Mouse (Mus musculus) intestine, postnatal 0 days (tissue): Measurements from ENCODE around the gene Abcc2. TPM values are rescaled to one million over a fixed set of nuclear protein-coding genes. Genes with fewer than 3 reads are reported as not detected.

Source experiments
- ATAC-seq: fragments of 200-750 bp; cut with Nextera tagmentation; 2 replicates; pipeline ENCODE4 v1.8.0; 2017; ENCODE audit warnings: mild to moderate bottlenecking, moderate TSS enrichment, moderate library complexity
- H3K27ac ChIP-seq: fragments of 300-500 bp; sonication (generic); 2 replicates; pipeline ENCODE4 v1.5.1; 2014; ENCODE audit warnings: mild to moderate bottlenecking, low read depth, low read length, moderate library complexity
- H3K27me3 ChIP-seq: fragments of 300-500 bp; sonication (generic); replicated peaks from 2 replicates; pipeline ENCODE4 v1.6.1; 2014; ENCODE audit warnings: low read length, mixed read lengths; ENCODE audit not compliant: control insufficient read depth, insufficient read depth
- H3K36me3 ChIP-seq: fragments of 300-500 bp; sonication (generic); 2 replicates; pipeline ENCODE4 v1.6.1; 2014; ENCODE audit warnings: mild to moderate bottlenecking, moderate library complexity; ENCODE audit not compliant: control insufficient read depth, insufficient read depth
- H3K4me1 ChIP-seq: fragments of 300-500 bp; sonication (generic); replicated peaks from 2 replicates; pipeline ENCODE4 v1.6.1; 2014; ENCODE audit warnings: antibody characterized with exemption, low read length, mixed read lengths; ENCODE audit not compliant: control insufficient read depth, insufficient read depth
- H3K4me2 ChIP-seq: fragments of 300-500 bp; sonication (generic); replicated peaks from 2 replicates; pipeline ENCODE4 v1.6.1; 2014; ENCODE audit warnings: low read depth, mild to moderate bottlenecking, moderate library complexity
- H3K4me3 ChIP-seq: fragments of 300-500 bp; sonication (generic); 2 replicates; pipeline ENCODE4 v1.5.1; 2014; ENCODE audit warnings: low read depth, low read length
- H3K9ac ChIP-seq: fragments of 300-500 bp; sonication (generic); 2 replicates; pipeline ENCODE4 v1.6.1; 2014; ENCODE audit warnings: mild to moderate bottlenecking, low read depth, low read length
- H3K9me3 ChIP-seq: fragments of 300-500 bp; sonication (generic); 2 replicates; pipeline ENCODE4 v1.6.1; 2016; ENCODE audit warnings: mixed run types; ENCODE audit not compliant: control insufficient read depth
- CTCF ChIP-seq: sonication (generic); IDR thresholded peaks from 2 replicates; pipeline ENCODE4 v1.5.1; 2016; ENCODE audit warnings: low read depth, mild to moderate bottlenecking, control low read depth, antibody characterized with exemption, moderate library complexity
- WGBS: fragments of 180-500 bp; shearing (Covaris S2); extraction: QIAGEN DNeasy Blood & Tissue Kit; methylation state at CpG from one replicate; pipeline ENCODE4 v1.1.7; 2014; 5-methylcytosine and 5-hydroxymethylcytosine counted together
- polyA plus RNA-seq: library from polyadenylated mRNA; unstranded; fragments of >200 nt; fragmentation: Nextera tagmentation; extraction: Ambion mirVana; gene quantifications from 2 replicates; pipeline ENCODE4 v1.2.1, GENCODE M21; 2015

The Abcc2 gene
- polyA plus RNA-seq, 1 experiment from 2014 or later, result 90.5 TPM

DNA sequence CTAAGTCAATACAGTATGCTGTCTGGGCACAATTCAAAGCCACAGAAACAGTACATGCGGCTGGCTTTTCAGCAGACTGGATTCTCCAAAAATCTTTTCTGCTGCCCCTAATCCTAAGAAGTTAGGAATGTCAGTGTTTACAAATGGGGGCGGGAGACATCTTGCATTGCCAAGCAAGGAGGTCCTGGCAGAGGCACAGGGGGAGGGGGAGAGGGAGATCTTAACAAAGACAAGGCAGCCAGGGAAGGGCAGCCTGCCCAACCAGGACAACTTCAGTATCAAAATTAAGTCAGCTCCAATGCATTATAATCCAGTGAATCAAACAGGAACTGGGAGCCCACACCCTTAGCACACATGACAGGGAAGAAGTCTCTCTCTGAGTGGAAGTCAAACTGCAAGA is 94.0 kb downstream of the Abcc2 start:
- H3K36me3 ChIP-seq, result peaks cover 24% of the 10 kb centered on the region
- H3K27me3 ChIP-seq, result no peaks in the 10 kb centered on the region
- no peak overlapping the region for H3K4me3 ChIP-seq
- no peaks in the 10 kb centered on the region for H3K9me3 ChIP-seq
- TF ChIP-seq CTCF, result no peak
- no peak overlapping the region for H3K27ac ChIP-seq
- ATAC-seq, result no peak
- H3K9ac ChIP-seq, result no peak overlapping the region
- H3K4me1 ChIP-seq, result peaks cover 22% of the 10 kb centered on the region
- no peak overlapping the region for H3K4me2 ChIP-seq
- 40% methylated on average over 2 of the region's 2 CpGs for WGBS

DNA sequence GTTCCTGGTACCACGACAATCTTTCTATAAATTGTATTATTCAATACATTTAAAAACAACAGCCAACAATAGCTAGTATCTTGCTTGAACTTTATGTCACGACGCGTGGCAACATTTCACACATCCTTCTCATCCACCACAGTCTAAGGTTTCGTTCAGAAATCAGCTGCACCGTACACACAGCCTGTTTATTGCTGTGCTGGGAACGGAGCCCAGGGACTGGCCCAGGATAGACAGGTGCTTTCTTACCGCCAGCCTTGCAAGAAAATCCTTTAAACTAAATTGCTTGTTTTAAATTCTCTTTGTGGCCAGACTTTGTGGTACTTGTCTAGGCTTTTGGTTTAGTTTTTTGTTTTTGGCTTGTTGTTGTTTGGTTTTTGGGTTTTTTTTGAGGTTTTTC is 95.4 kb downstream of the Abcc2 start:
- no peak overlapping the region for H3K9ac ChIP-seq
- H3K27me3 ChIP-seq, result no peaks in the 10 kb centered on the region
- no peak overlapping the region for H3K27ac ChIP-seq
- H3K36me3 ChIP-seq, result peaks cover 10% of the 10 kb centered on the region
- ATAC-seq, result no peak
- no peaks in the 10 kb centered on the region for H3K9me3 ChIP-seq
- no peak overlapping the region for H3K4me2 ChIP-seq
- no peak for TF ChIP-seq CTCF
- 56% methylated on average over 8 of the region's 8 CpGs for WGBS
- H3K4me3 ChIP-seq, result no peak overlapping the region
- peaks cover 22% of the 10 kb centered on the region for H3K4me1 ChIP-seq

DNA sequence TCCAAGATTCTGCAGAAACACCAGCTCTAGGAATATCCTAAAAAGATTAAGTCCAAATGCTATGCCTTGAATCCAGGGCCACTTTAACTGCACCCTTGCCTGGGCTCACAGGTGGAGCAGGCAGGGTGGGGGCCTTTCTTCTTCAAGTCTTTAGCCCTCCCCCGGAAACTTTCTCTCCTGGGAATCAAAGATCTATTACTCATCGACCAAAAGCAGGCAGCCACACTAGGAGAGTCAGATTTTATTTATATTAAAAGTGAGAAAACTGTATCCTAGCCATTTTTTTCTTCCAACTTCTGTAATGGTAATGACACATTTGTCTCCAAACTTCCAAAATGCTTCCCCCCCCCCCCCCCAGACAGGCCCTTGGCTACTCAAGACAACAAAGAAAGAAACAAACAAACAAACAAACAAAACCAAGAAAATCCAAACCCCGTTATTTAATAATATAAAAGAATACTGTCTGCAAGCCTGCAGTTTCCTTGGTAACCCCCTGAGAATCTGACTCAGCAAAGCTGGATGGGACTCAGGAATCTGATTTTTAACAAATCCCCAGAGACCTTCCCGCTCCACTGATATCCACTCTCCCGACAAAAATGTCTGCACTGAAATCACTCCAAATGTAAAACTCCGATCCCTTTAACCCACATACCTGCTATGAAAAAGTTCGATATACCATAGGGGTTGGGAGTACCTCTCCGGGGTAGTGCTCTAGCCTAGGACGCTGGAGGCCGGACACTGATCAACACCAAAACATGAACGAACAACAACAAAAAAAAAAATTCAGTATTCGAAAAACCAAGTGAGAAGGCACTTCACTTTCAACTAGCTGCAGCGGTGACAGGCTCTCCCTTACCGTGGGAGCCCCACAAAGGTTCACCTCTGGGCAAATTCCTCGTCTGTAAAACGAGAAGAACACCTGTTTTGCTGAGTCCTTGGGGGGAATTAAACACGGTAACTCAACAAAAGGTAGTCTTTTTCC is 96.4 kb downstream of the Abcc2 start:
- peak overlapping the region; percentile 76 for H3K4me2 ChIP-seq
- 15% methylated on average over 17 of the region's 17 CpGs for WGBS
- H3K4me1 ChIP-seq, result peaks cover 28% of the 10 kb centered on the region

DNA sequence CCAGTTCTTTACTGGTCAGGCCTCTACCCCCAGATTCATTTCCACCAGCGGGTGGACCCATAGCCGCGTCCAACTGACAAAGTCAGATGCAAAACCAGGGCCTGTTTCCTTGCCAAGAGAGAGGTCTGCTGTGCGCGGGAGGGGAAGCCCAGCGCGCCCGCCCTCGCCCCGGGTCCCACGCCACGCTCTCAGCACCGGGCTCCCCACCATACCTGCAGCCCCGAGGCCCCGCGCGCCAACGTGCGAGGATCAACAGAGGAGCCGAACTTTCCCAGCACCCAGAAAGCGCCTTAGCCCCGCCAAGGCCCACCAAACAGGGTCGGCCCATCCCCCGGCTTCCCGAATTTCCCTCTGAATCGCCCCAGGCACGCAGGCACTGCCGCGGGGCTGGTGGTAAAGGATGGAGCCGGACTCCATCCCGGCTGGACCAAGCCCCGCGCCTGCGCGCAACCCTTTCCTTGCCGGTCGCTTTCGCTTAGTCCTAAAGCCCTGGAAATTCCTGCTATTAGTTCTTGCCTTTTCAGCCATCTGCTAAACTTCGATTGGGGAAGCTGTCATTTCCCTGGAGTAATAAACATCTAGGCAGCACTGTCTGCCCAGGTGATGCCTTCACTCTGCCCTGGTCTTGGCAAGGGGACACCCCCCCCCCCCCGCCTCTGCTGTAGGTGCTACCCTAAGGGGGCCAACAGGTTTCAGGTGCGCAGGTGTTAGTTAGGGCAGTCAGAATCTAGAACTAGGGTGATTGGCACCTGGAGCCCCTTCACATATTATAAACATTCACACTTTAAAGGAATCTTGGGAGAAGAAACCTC is 97.6 kb downstream of the Abcc2 start:
- peaks cover 38% of the 10 kb centered on the region for H3K4me1 ChIP-seq
- H3K9me3 ChIP-seq, result no peaks in the 10 kb centered on the region
- TF ChIP-seq CTCF, result peak; percentile 44
- H3K27ac ChIP-seq, result peak overlapping the region; percentile 60
- H3K9ac ChIP-seq, result peak overlapping the region; percentile 54
- ATAC-seq, result peak; percentile 63
- WGBS, result 2% methylated on average over 41 of the region's 41 CpGs
- H3K4me3 ChIP-seq, result peak overlapping the region; percentile 56
- no peaks in the 10 kb centered on the region for H3K27me3 ChIP-seq
- no peaks in the 10 kb centered on the region for H3K36me3 ChIP-seq
- H3K4me2 ChIP-seq, result peak overlapping the region; percentile 76

More for the DNA sequence above, 96.4 kb downstream of the Abcc2 start:
- H3K4me3 ChIP-seq, result peak overlapping the region; percentile 56
- no peaks in the 10 kb centered on the region for H3K27me3 ChIP-seq
- peak overlapping the region; percentile 60; the same call in 1 of the 2 replicates for H3K27ac ChIP-seq
- peaks cover under 1% of the 10 kb centered on the region; the same call in 1 of the 2 replicates for H3K36me3 ChIP-seq
- H3K9ac ChIP-seq, result peak overlapping the region; percentile 11; the same call in 1 of the 2 replicates
- no peak for TF ChIP-seq CTCF
- no peak for ATAC-seq
- H3K9me3 ChIP-seq, result no peaks in the 10 kb centered on the region

DNA sequence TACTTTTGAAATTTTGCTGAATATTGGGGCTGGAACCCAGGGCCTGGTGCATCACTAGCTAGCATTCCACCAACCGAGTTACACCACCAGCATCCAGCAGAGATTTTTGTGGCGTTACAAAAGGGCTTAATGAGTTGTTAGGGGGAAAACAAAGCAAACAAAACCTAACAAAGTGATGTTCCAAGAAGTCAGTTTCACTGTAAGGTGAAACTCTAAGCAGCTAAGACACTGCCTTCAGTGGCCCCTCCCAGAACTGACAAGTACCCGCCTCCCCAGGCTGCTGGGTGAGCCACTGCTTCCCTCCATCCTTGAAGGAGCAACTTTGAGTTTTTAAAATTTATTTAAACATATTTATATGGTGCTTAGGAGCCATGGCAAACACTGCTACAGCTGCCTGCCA is 98.4 kb downstream of the Abcc2 start:
- H3K4me1 ChIP-seq, result peaks cover 38% of the 10 kb centered on the region
- H3K27ac ChIP-seq, result no peak overlapping the region
- H3K4me3 ChIP-seq, result peak overlapping the region; percentile 56; the same call in 1 of the 2 replicates
- TF ChIP-seq CTCF, result no peak
- H3K9ac ChIP-seq, result no peak overlapping the region
- no peaks in the 10 kb centered on the region for H3K27me3 ChIP-seq
- H3K9me3 ChIP-seq, result no peaks in the 10 kb centered on the region
- H3K36me3 ChIP-seq, result no peaks in the 10 kb centered on the region
- no peak for ATAC-seq
- peak overlapping the region; percentile 76 for H3K4me2 ChIP-seq
- WGBS, result 17% methylated on average over 3 of the region's 3 CpGs

DNA sequence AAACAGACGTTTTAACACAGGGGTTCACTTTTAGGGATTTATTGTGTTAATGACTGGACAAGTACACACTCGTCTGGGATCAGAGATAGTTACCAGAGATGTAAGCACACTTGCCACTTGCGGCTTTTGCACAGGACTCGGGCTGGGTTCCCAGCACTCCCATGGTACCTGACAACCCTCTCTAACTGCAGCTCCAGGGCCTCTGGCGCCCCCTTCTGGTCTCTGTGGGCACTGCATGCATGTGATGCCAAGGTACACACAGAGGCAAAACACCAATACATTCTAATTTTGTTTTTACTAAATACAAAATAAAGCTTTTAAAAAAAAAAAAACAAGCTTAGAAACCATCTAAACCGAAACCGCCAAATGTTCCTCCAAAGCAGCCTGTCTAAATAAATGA is 99.6 kb downstream of the Abcc2 start:
- no peaks in the 10 kb centered on the region for H3K36me3 ChIP-seq
- H3K4me3 ChIP-seq, result no peak overlapping the region
- 83% methylated on average over 7 of the region's 7 CpGs for WGBS
- H3K27me3 ChIP-seq, result no peaks in the 10 kb centered on the region
- no peak overlapping the region for H3K4me2 ChIP-seq
- H3K9me3 ChIP-seq, result no peaks in the 10 kb centered on the region
- peak; percentile 63 for TF ChIP-seq CTCF
- no peak for ATAC-seq
- H3K4me1 ChIP-seq, result peaks cover 36% of the 10 kb centered on the region
- H3K9ac ChIP-seq, result no peak overlapping the region
- no peak overlapping the region for H3K27ac ChIP-seq
